Mouse (Mus musculus): ENCODE data around the gene Rtn4ip1. TPM values are rescaled to one million over a fixed set of nuclear protein-coding genes. Genes with fewer than 3 reads are reported as not detected.

The Rtn4ip1 gene
- polyA plus RNA-seq, 1 experiment from 2014 or later = 15.9 TPM

GRCm38 (mm10) chr10:43993198-43993597 lies 91.6 kb downstream of the Rtn4ip1 start:
- peak; percentile 45; the same call in 1 of the 2 replicates for ATAC-seq

GRCm38 (mm10) chr10:43995858-43996650 lies 94.4 kb downstream of the Rtn4ip1 start:
- H3K27me3 ChIP-seq = peaks cover 7% of the 10 kb centered on the region
- H3K27ac ChIP-seq = no peak overlapping the region
- peaks cover 8% of the 10 kb centered on the region for H3K4me1 ChIP-seq (replicated peaks)
- no peak overlapping the region for H3K4me3 ChIP-seq (replicated peaks)
- no peak for ATAC-seq
- H3K9me3 ChIP-seq = no peaks in the 10 kb centered on the region
- H3K36me3 ChIP-seq = no peaks in the 10 kb centered on the region
- 83% methylated on average over 10 of the region's 10 CpGs for WGBS
- no peak overlapping the region for H3K4me2 ChIP-seq (replicated peaks)
- no peak overlapping the region for H3K9ac ChIP-seq (replicated peaks)

More at GRCm38 (mm10) chr10:43993198-43993597, 91.6 kb downstream of the Rtn4ip1 start:
- WGBS = 6% methylated on average over 6 of the region's 6 CpGs
- no peaks in the 10 kb centered on the region for H3K36me3 ChIP-seq
- no peaks in the 10 kb centered on the region for H3K9me3 ChIP-seq
- H3K4me2 ChIP-seq (replicated peaks) = no peak overlapping the region
- peak overlapping the region; percentile 32; the same call in 1 of the 2 replicates for H3K9ac ChIP-seq (replicated peaks)
- no peaks in the 10 kb centered on the region for H3K27me3 ChIP-seq
- no peak overlapping the region for H3K27ac ChIP-seq
- H3K4me1 ChIP-seq (replicated peaks) = peaks cover 4% of the 10 kb centered on the region; the same call in 1 of the 2 replicates
- H3K4me3 ChIP-seq (replicated peaks) = no peak overlapping the region

GRCm38 (mm10) chr10:43997276-43997675 lies 95.7 kb downstream of the Rtn4ip1 start:
- H3K4me3 ChIP-seq (replicated peaks) = no peak overlapping the region
- ATAC-seq = no peak
- no peaks in the 10 kb centered on the region for H3K9me3 ChIP-seq
- H3K9ac ChIP-seq (replicated peaks) = no peak overlapping the region
- 83% methylated on average over 10 of the region's 10 CpGs for WGBS
- no peak overlapping the region for H3K27ac ChIP-seq
- peaks cover 12% of the 10 kb centered on the region for H3K4me1 ChIP-seq (replicated peaks)
- H3K4me2 ChIP-seq (replicated peaks) = no peak overlapping the region
- no peaks in the 10 kb centered on the region for H3K36me3 ChIP-seq
- H3K27me3 ChIP-seq = peaks cover 19% of the 10 kb centered on the region

- 78% methylated on average over 9 of the region's 9 CpGs for WGBS
- no peak overlapping the region for H3K4me2 ChIP-seq (replicated peaks)
- H3K9ac ChIP-seq (replicated peaks) = no peak overlapping the region
- H3K36me3 ChIP-seq = no peaks in the 10 kb centered on the region
- H3K4me1 ChIP-seq (replicated peaks) = peaks cover 15% of the 10 kb centered on the region
- no peak overlapping the region for H3K27ac ChIP-seq
- ATAC-seq = no peak
- no peak overlapping the region for H3K4me3 ChIP-seq (replicated peaks)
- no peaks in the 10 kb centered on the region for H3K9me3 ChIP-seq
- H3K27me3 ChIP-seq = peaks cover 27% of the 10 kb centered on the region
These were observed 96.4 kb downstream of the Rtn4ip1 start for GRCm38 (mm10) chr10:43998023-43998422.

GRCm38 (mm10) chr10:43998503-43999082 lies 97.0 kb downstream of the Rtn4ip1 start:
- Histone ChIP-seq H3K4me1 (replicated peaks) (peaks cover 17% of the 10 kb centered on the region), H3K4me2 (replicated peaks) (no peak overlapping the region), H3K27me3 (peaks cover 33% of the 10 kb centered on the region), H3K27ac (no peak overlapping the region), H3K9ac (replicated peaks) (no peak overlapping the region), H3K9me3 (no peaks in the 10 kb centered on the region), H3K4me3 (replicated peaks) (no peak overlapping the region), H3K36me3 (no peaks in the 10 kb centered on the region)
- no peak for ATAC-seq
- WGBS = 84% methylated on average over 8 of the region's 8 CpGs

- H3K27me3 ChIP-seq = peaks cover 50% of the 10 kb centered on the region
- no peak overlapping the region for H3K4me2 ChIP-seq (replicated peaks)
- H3K27ac ChIP-seq = no peak overlapping the region
- no peak for ATAC-seq
- no peaks in the 10 kb centered on the region for H3K36me3 ChIP-seq
- H3K9ac ChIP-seq (replicated peaks) = no peak overlapping the region
- H3K4me1 ChIP-seq (replicated peaks) = peaks cover 28% of the 10 kb centered on the region
- 66% methylated on average over 2 of the region's 2 CpGs for WGBS
- no peaks in the 10 kb centered on the region for H3K9me3 ChIP-seq
- no peak overlapping the region for H3K4me3 ChIP-seq (replicated peaks)
These were observed 98.7 kb downstream of the Rtn4ip1 start for GRCm38 (mm10) chr10:44000156-44000865.

GRCm38 (mm10) chr10:44002004-44002940 lies 100.7 kb downstream of the Rtn4ip1 start:
- Histone ChIP-seq H3K27ac (no peak overlapping the region), H3K9ac (replicated peaks) (no peak overlapping the region), H3K4me3 (replicated peaks) (no peak overlapping the region), H3K9me3 (no peaks in the 10 kb centered on the region), H3K4me1 (replicated peaks) (peaks cover 39% of the 10 kb centered on the region), H3K27me3 (peaks cover 69% of the 10 kb centered on the region), H3K36me3 (no peaks in the 10 kb centered on the region), H3K4me2 (replicated peaks) (no peak overlapping the region)
- peak; percentile 28; the same call in 1 of the 2 replicates for ATAC-seq
- WGBS = 12% methylated on average over 14 of the region's 14 CpGs

GRCm38 (mm10) chr10:44002995-44003524 lies 101.5 kb downstream of the Rtn4ip1 start:
- H3K9ac ChIP-seq (replicated peaks) = peak overlapping the region; percentile 50; the same call in 1 of the 2 replicates
- no peak for ATAC-seq
- no peak overlapping the region for H3K27ac ChIP-seq
- H3K36me3 ChIP-seq = no peaks in the 10 kb centered on the region
- no peaks in the 10 kb centered on the region for H3K9me3 ChIP-seq
- H3K27me3 ChIP-seq = peaks cover 77% of the 10 kb centered on the region
- WGBS = 3% methylated on average over 11 of the region's 11 CpGs
- peaks cover 39% of the 10 kb centered on the region for H3K4me1 ChIP-seq (replicated peaks)
- peak overlapping the region; percentile 68 for H3K4me2 ChIP-seq (replicated peaks)
- H3K4me3 ChIP-seq (replicated peaks) = peak overlapping the region; percentile 50

GRCm38 (mm10) chr10:44003551-44004151 lies 102.0 kb downstream of the Rtn4ip1 start:
- peak overlapping the region; percentile 50 for H3K9ac ChIP-seq (replicated peaks)
- peaks cover 39% of the 10 kb centered on the region for H3K4me1 ChIP-seq (replicated peaks)
- H3K36me3 ChIP-seq = no peaks in the 10 kb centered on the region
- 0% methylated on average over 64 of the region's 68 CpGs for WGBS
- H3K9me3 ChIP-seq = no peaks in the 10 kb centered on the region
- peak overlapping the region; percentile 68 for H3K4me2 ChIP-seq (replicated peaks)
- ATAC-seq = peak; percentile 44
- H3K27ac ChIP-seq = no peak overlapping the region
- peaks cover 83% of the 10 kb centered on the region for H3K27me3 ChIP-seq
- H3K4me3 ChIP-seq (replicated peaks) = peak overlapping the region; percentile 50

- peaks cover 85% of the 10 kb centered on the region for H3K27me3 ChIP-seq
- no peak overlapping the region for H3K27ac ChIP-seq
- H3K4me1 ChIP-seq (replicated peaks) = peaks cover 39% of the 10 kb centered on the region
- peak overlapping the region; percentile 50 for H3K4me3 ChIP-seq (replicated peaks)
- 1% methylated on average over 33 of the region's 33 CpGs for WGBS
- no peak for ATAC-seq
- peak overlapping the region; percentile 68 for H3K4me2 ChIP-seq (replicated peaks)
- no peaks in the 10 kb centered on the region for H3K36me3 ChIP-seq
- H3K9ac ChIP-seq (replicated peaks) = peak overlapping the region; percentile 50; the same call in 1 of the 2 replicates
- H3K9me3 ChIP-seq = no peaks in the 10 kb centered on the region
These were observed 102.7 kb downstream of the Rtn4ip1 start for GRCm38 (mm10) chr10:44004221-44004751.

Measured in midbrain, embryonic 13.5 days (tissue).